ENCODE assay signal across 19 mouse cellular contexts in genomic region chr5:120015417-120015816, GRCm38 (mm10).
DNase-seq lines count a peak whose midpoint lies in the region; ATAC-seq and TF ChIP-seq lines count a peak whose summit lies in the region.
"Had no signal": no experiment of that assay in that cellular context is flagged by ENCODE, and none has a peak within 500 bp of the region (broad histone marks: within the 10 kb centered on the region; RNA-seq: fewer than 3 reads in every experiment).

No protein-coding gene starts in this region.

- peak overlapping the region; percentile 39 for H3K4me2 ChIP-seq in heart, embryonic 12.5 days
- H3K4me2 ChIP-seq: embryonic facial prominence, embryonic 13.5 days; forebrain, embryonic 12.5 days; hindbrain, embryonic 15.5 days had no signal

- H3K4me1 ChIP-seq in heart, embryonic 12.5 days (replicated peaks): peaks cover 8% of the 10 kb centered on the region
- peaks cover 0 to 5% of the 10 kb centered on the region in 2 experiments; a peak in 2 of 4 replicates for H3K4me1 ChIP-seq in MEL (ENCODE audit: control insufficient read depth in 1 of 2, insufficient read depth in 2 of 2, low read length in 2 of 2)
- H3K4me1 ChIP-seq: embryonic facial prominence, embryonic 13.5 days; forebrain, embryonic 12.5 days; hindbrain, embryonic 15.5 days had no signal

- no peak overlapping the region for H3K9ac ChIP-seq in heart, embryonic 12.5 days
- H3K9ac ChIP-seq in MEL (ENCODE audit: control insufficient read depth, low read depth, low read length, poor library complexity, severe bottlenecking): no peak overlapping the region
- H3K9ac ChIP-seq: embryonic facial prominence, embryonic 13.5 days; forebrain, embryonic 12.5 days; hindbrain, embryonic 15.5 days had no signal

- TF ChIP-seq CTCF in MEL (IDR thresholded peaks at IDR 0.05 in 2 of 3, conservative IDR thresholded peaks at IDR 0.05 in 1 of 3; ENCODE audit: control insufficient read depth in 1 of 3, insufficient read depth in 1 of 3, low read depth in 2 of 3, low read length in 3 of 3, poor library complexity in 1 of 3, severe bottlenecking in 1 of 3): no peak

- no peak for DNase-seq in heart, postnatal 14 days
- peak; percentile 12 for DNase-seq in MEL (ENCODE audit: low read depth, low spot score)
- DNase-seq in kidney, adult 9 months: no peak
- DNase-seq in thymus, postnatal 4 days: no peak
- DNase-seq: adrenal gland, postnatal 10 days; cerebellum, adult 11-12 months; cerebellum, adult 9-10 months; cerebellum, postnatal 25 days; gastrocnemius, postnatal 14 days; kidney, adult 2 months had no signal

- 4% methylated on average over 10 of the region's 10 CpGs for WGBS in heart, embryonic 12.5 days

- H3K79me2 ChIP-seq in MEL (ENCODE audit: control insufficient read depth, insufficient read depth, low read length, poor library complexity): no peaks in the 10 kb centered on the region

- H3K27me3 ChIP-seq in heart, embryonic 12.5 days (replicated peaks): peaks cover 20% of the 10 kb centered on the region
- H3K27me3 ChIP-seq in MEL (ENCODE audit: control insufficient read depth in 1 of 2, insufficient read depth in 2 of 2, low read length in 2 of 2): no peaks in the 10 kb centered on the region
- H3K27me3 ChIP-seq: embryonic facial prominence, embryonic 13.5 days; forebrain, embryonic 12.5 days; hindbrain, embryonic 15.5 days had no signal

- no peak for TF ChIP-seq RAD21 in MEL (IDR thresholded peaks at IDR 0.05; ENCODE audit: low read depth, low read length)

- no peak for ATAC-seq in heart, embryonic 12.5 days (ENCODE audit: insufficient number of reproducible peaks, low FRiP score)
- peak; percentile 45 for ATAC-seq in common myeloid progenitor, adult 5-6 weeks (replicated peaks; ENCODE audit: low read depth, poor library complexity, severe bottlenecking)
- peak; percentile 65 for ATAC-seq in megakaryocyte progenitor cell, adult 5-6 weeks (replicated peaks; ENCODE audit: poor library complexity)
- ATAC-seq: forebrain, embryonic 16.5 days; intestine, embryonic 16.5 days had no signal

- H3K27ac ChIP-seq in heart, embryonic 12.5 days (ENCODE audit: poor library complexity, severe bottlenecking): no peak overlapping the region
- H3K27ac ChIP-seq in MEL (ENCODE audit: control insufficient read depth, low read depth, low read length): no peak overlapping the region; the same call in 1 of the 2 replicates
- H3K27ac ChIP-seq: embryonic facial prominence, embryonic 13.5 days; forebrain, embryonic 12.5 days; hindbrain, embryonic 15.5 days; kidney, postnatal 0 days had no signal

- H3K4me3 ChIP-seq in heart, embryonic 12.5 days: no peak overlapping the region
- peak overlapping the region in 1 of 2 experiments; percentile 4; a peak in 1 of 4 replicates for H3K4me3 ChIP-seq in MEL (ENCODE audit: control insufficient read depth in 1 of 2, insufficient read depth in 1 of 2, low read depth in 2 of 2, low read length in 2 of 2)
- H3K4me3 ChIP-seq: embryonic facial prominence, embryonic 13.5 days; forebrain, embryonic 12.5 days; hindbrain, embryonic 15.5 days had no signal

- peaks cover 4% of the 10 kb centered on the region; the same call in 1 of the 2 replicates for H3K9me3 ChIP-seq in heart, embryonic 12.5 days (replicated peaks)
- no peaks in the 10 kb centered on the region for H3K9me3 ChIP-seq in MEL (replicated peaks; ENCODE audit: insufficient read depth, low read length)
- H3K9me3 ChIP-seq: embryonic facial prominence, embryonic 13.5 days; forebrain, embryonic 12.5 days; hindbrain, embryonic 15.5 days had no signal

- no peak for TF ChIP-seq POLR2A in MEL (IDR thresholded peaks at IDR 0.05; ENCODE audit: control insufficient read depth in 1 of 2, insufficient read depth in 1 of 2, low read depth in 1 of 2, low read length in 2 of 2, poor library complexity in 1 of 2)

- intact Hi-C loops in heart, postnatal 14 days (cut with DNase I): no loop called here

- TF ChIP-seq EP300 in MEL (IDR thresholded peaks at IDR 0.05; ENCODE audit: low read depth in 1 of 2, low read length in 2 of 2): peak in 1 of 2 experiments; percentile 19; a peak in 1 of 4 replicates

- no peaks in the 10 kb centered on the region for H3K36me3 ChIP-seq in heart, embryonic 12.5 days
- peaks cover 0 to 2% of the 10 kb centered on the region in 2 experiments; a peak in 1 of 4 replicates for H3K36me3 ChIP-seq in MEL (ENCODE audit: control insufficient read depth in 1 of 2, insufficient read depth in 2 of 2, low read length in 2 of 2)
- H3K36me3 ChIP-seq: embryonic facial prominence, embryonic 13.5 days; forebrain, embryonic 12.5 days; hindbrain, embryonic 15.5 days had no signal

TF ChIP-seq in MEL, 35 proteins besides CTCF, POLR2A, EP300 and RAD21:
- no peak for TF ChIP-seq POLR2AphosphoS2 (IDR thresholded peaks at IDR 0.05; ENCODE audit: low read length)
- no peak for TF ChIP-seq TCF12 (IDR thresholded peaks at IDR 0.05; ENCODE audit: low read depth, low read length)
- TF ChIP-seq MXI1 (IDR thresholded peaks at IDR 0.05; ENCODE audit: low read depth, low read length): peak; percentile 56; the same call in 1 of the 2 replicates
- 0 out of 2 replicates have a peak, but pooled peaks have one; percentile 19 for TF ChIP-seq MAX (IDR thresholded peaks at IDR 0.05; ENCODE audit: low read length)
